Mouse (Mus musculus) liver, postnatal 0 days (tissue): ENCODE measurements at regions not wholly inside any gene's neighbourhood (a gene's known extent, or its start where the extent isn't known, plus 50 kb on each side); places are given as distances from the start of the nearest gene placed in this dataset.

ENCODE experiments used
- ATAC-seq: fragments of 200-750 bp; cut with Nextera tagmentation; 2 replicates; pipeline ENCODE4 v1.8.0; 2017; ENCODE audit warnings: mild to moderate bottlenecking, moderate library complexity
- DNase-seq: peaks from one replicate; pipeline ENCODE4 v3.0.0-alpha.2; 2016
- H3K27ac ChIP-seq: fragments of 300-500 bp; sonication (generic); 2 replicates; pipeline ENCODE4 v1.5.1; 2014; ENCODE audit warnings: antibody characterized with exemption, moderate library complexity, mild to moderate bottlenecking, low read depth
- H3K27me3 ChIP-seq: fragments of 300-500 bp; sonication (generic); 2 replicates; pipeline ENCODE4 v1.6.1; 2014; ENCODE audit warnings: low read length, control low read depth, mixed read lengths; ENCODE audit not compliant: insufficient read depth
- H3K36me3 ChIP-seq: fragments of 300-500 bp; sonication (generic); replicated peaks from 2 replicates; pipeline ENCODE4 v1.6.1; 2014; ENCODE audit warnings: mild to moderate bottlenecking, control low read depth, low read length, moderate library complexity, mixed read lengths; ENCODE audit not compliant: insufficient read depth
- H3K4me1 ChIP-seq: fragments of 300-500 bp; sonication (generic); 2 replicates; pipeline ENCODE4 v1.6.1; 2014; ENCODE audit warnings: antibody characterized with exemption, mild to moderate bottlenecking, control low read depth; ENCODE audit not compliant: insufficient read depth
- H3K4me2 ChIP-seq: fragments of 300-500 bp; sonication (generic); 2 replicates; pipeline ENCODE4 v1.6.1; 2014; ENCODE audit warnings: low read depth, mild to moderate bottlenecking, low read length, moderate library complexity, mixed read lengths
- H3K4me3 ChIP-seq: fragments of 300-500 bp; sonication (generic); 2 replicates; pipeline ENCODE4 v1.5.1; 2014; ENCODE audit warnings: low read depth, low read length
- H3K9ac ChIP-seq: fragments of 300-500 bp; sonication (generic); replicated peaks from 2 replicates; pipeline ENCODE4 v1.6.1; 2014; ENCODE audit warnings: mild to moderate bottlenecking, moderate library complexity
- H3K9me3 ChIP-seq: fragments of 300-500 bp; sonication (generic); 2 replicates; pipeline ENCODE4 v1.6.1; 2016; ENCODE audit warnings: mild to moderate bottlenecking, control low read depth, low read length, mixed read lengths
- CTCF ChIP-seq: sonication (generic); IDR thresholded peaks from 2 replicates; pipeline ENCODE4 v1.5.1; 2016; ENCODE audit warnings: antibody characterized with exemption, low read depth
- EP300 ChIP-seq: IDR thresholded peaks from 2 replicates; pipeline ENCODE4 v1.6.1; 2016; ENCODE audit warnings: antibody characterized with exemption, low read depth, mild to moderate bottlenecking
- WGBS: fragments of 180-500 bp; shearing (Covaris S2); extraction: QIAGEN DNeasy Blood & Tissue Kit; methylation state at CpG from one replicate; pipeline ENCODE4 v1.1.7; 2014; ENCODE audit not compliant: insufficient replicate concordance; 5-methylcytosine and 5-hydroxymethylcytosine counted together

- no peak for ATAC-seq
- no peaks in the 10 kb centered on the region for H3K9me3 ChIP-seq
- WGBS: 80% methylated on average over 8 of the region's 8 CpGs
Observed at GRCm38 (mm10) chr17:61426846-61427245, 1454.3 kb downstream of the Efna5 start.

More at GRCm38 (mm10) chr17:61426846-61427245, 1454.3 kb downstream of the Efna5 start:
- no peak overlapping the region for H3K27ac ChIP-seq
- H3K4me3 ChIP-seq: no peak overlapping the region
- H3K4me1 ChIP-seq: no peaks in the 10 kb centered on the region
- no peak overlapping the region for H3K9ac ChIP-seq
- H3K27me3 ChIP-seq: no peaks in the 10 kb centered on the region
- no peak overlapping the region for H3K4me2 ChIP-seq
- no peaks in the 10 kb centered on the region for H3K36me3 ChIP-seq
- DNase-seq: no peak
- TF ChIP-seq CTCF (no peak), EP300 (no peak)
